Mouse (Mus musculus): ENCODE results near the gene Mfrp. TPM values are rescaled to one million over a fixed set of nuclear protein-coding genes. Genes with fewer than 3 reads are reported as not detected.

The Mfrp gene
- polyA plus RNA-seq, 1 experiment from 2014 or later, result not detected

- Histone ChIP-seq H3K9me3 (ENCODE audit: control insufficient read depth, low read length) (no peaks in the 10 kb centered on the region), H3K4me2 (ENCODE audit: low read depth, low read length) (no peak overlapping the region), H3K4me3 (ENCODE audit: low read depth, low read length) (no peak overlapping the region), H3K9ac (replicated peaks; ENCODE audit: low read depth, low read length) (no peak overlapping the region), H3K27me3 (ENCODE audit: control insufficient read depth, insufficient read depth, low read length) (no peaks in the 10 kb centered on the region), H3K4me1 (ENCODE audit: control insufficient read depth, insufficient read depth, low read length) (no peaks in the 10 kb centered on the region), H3K27ac (ENCODE audit: low read depth, low read length) (no peak overlapping the region), H3K36me3 (ENCODE audit: control insufficient read depth, insufficient read depth, low read length) (peaks cover 11% of the 10 kb centered on the region; the same call in 1 of the 2 replicates)
- ATAC-seq (ENCODE audit: low read depth), result no peak
- WGBS, result 64% methylated on average over 5 of the region's 5 CpGs
Measured at GRCm38 (mm10) chr9:44141951-44142350, 40.4 kb downstream of the Mfrp start.

- Histone ChIP-seq H3K27ac (ENCODE audit: low read depth, low read length) (no peak overlapping the region), H3K4me3 (ENCODE audit: low read depth, low read length) (no peak overlapping the region), H3K9ac (replicated peaks; ENCODE audit: low read depth, low read length) (no peak overlapping the region), H3K4me2 (ENCODE audit: low read depth, low read length) (no peak overlapping the region), H3K4me1 (ENCODE audit: control insufficient read depth, insufficient read depth, low read length) (no peaks in the 10 kb centered on the region), H3K36me3 (ENCODE audit: control insufficient read depth, insufficient read depth, low read length) (peaks cover 14% of the 10 kb centered on the region; the same call in 1 of the 2 replicates), H3K9me3 (ENCODE audit: control insufficient read depth, low read length) (no peaks in the 10 kb centered on the region), H3K27me3 (ENCODE audit: control insufficient read depth, insufficient read depth, low read length) (no peaks in the 10 kb centered on the region)
- 83% methylated on average over 5 of the region's 5 CpGs for WGBS
- ATAC-seq (ENCODE audit: low read depth), result no peak
Measured at GRCm38 (mm10) chr9:44143421-44143820, 41.9 kb downstream of the Mfrp start.

- H3K27me3 ChIP-seq (ENCODE audit: control insufficient read depth, insufficient read depth, low read length), result no peaks in the 10 kb centered on the region
- no peaks in the 10 kb centered on the region for H3K4me1 ChIP-seq (ENCODE audit: control insufficient read depth, insufficient read depth, low read length)
- peaks cover 18% of the 10 kb centered on the region; the same call in 1 of the 2 replicates for H3K36me3 ChIP-seq (ENCODE audit: control insufficient read depth, insufficient read depth, low read length)
- H3K4me2 ChIP-seq (ENCODE audit: low read depth, low read length), result no peak overlapping the region
- no peak overlapping the region for H3K4me3 ChIP-seq (ENCODE audit: low read depth, low read length)
- H3K9ac ChIP-seq (replicated peaks; ENCODE audit: low read depth, low read length), result no peak overlapping the region
- ATAC-seq (ENCODE audit: low read depth), result no peak
- WGBS, result 40% methylated on average over 7 of the region's 8 CpGs
- no peaks in the 10 kb centered on the region for H3K9me3 ChIP-seq (ENCODE audit: control insufficient read depth, low read length)
- H3K27ac ChIP-seq (ENCODE audit: low read depth, low read length), result no peak overlapping the region
Measured at GRCm38 (mm10) chr9:44144023-44144717, 42.6 kb downstream of the Mfrp start.

- H3K4me3 ChIP-seq (ENCODE audit: low read depth, low read length), result no peak overlapping the region
- ATAC-seq (ENCODE audit: low read depth), result no peak
- no peak overlapping the region for H3K4me2 ChIP-seq (ENCODE audit: low read depth, low read length)
- no peaks in the 10 kb centered on the region for H3K4me1 ChIP-seq (ENCODE audit: control insufficient read depth, insufficient read depth, low read length)
- H3K27me3 ChIP-seq (ENCODE audit: control insufficient read depth, insufficient read depth, low read length), result no peaks in the 10 kb centered on the region
- H3K9me3 ChIP-seq (ENCODE audit: control insufficient read depth, low read length), result no peaks in the 10 kb centered on the region
- H3K27ac ChIP-seq (ENCODE audit: low read depth, low read length), result no peak overlapping the region
- H3K36me3 ChIP-seq (ENCODE audit: control insufficient read depth, insufficient read depth, low read length), result peaks cover 18% of the 10 kb centered on the region; the same call in 1 of the 2 replicates
- no peak overlapping the region for H3K9ac ChIP-seq (replicated peaks; ENCODE audit: low read depth, low read length)
Measured at GRCm38 (mm10) chr9:44144718-44145060, 43.2 kb downstream of the Mfrp start.

- Histone ChIP-seq H3K27me3 (ENCODE audit: control insufficient read depth, insufficient read depth, low read length) (no peaks in the 10 kb centered on the region), H3K9ac (replicated peaks; ENCODE audit: low read depth, low read length) (no peak overlapping the region), H3K4me3 (ENCODE audit: low read depth, low read length) (no peak overlapping the region), H3K9me3 (ENCODE audit: control insufficient read depth, low read length) (no peaks in the 10 kb centered on the region), H3K36me3 (ENCODE audit: control insufficient read depth, insufficient read depth, low read length) (peaks cover 23% of the 10 kb centered on the region), H3K4me1 (ENCODE audit: control insufficient read depth, insufficient read depth, low read length) (no peaks in the 10 kb centered on the region), H3K4me2 (ENCODE audit: low read depth, low read length) (no peak overlapping the region), H3K27ac (ENCODE audit: low read depth, low read length) (no peak overlapping the region)
- ATAC-seq (ENCODE audit: low read depth), result no peak
- 80% methylated on average over 3 of the region's 3 CpGs for WGBS
Measured at GRCm38 (mm10) chr9:44147290-44147689, 45.8 kb downstream of the Mfrp start.

Other genes starting within 250 kb of the Mfrp start
- 4.6 and 11.6 TPM in 2 replicates for gene Thy1, start 58.3 kb upstream of the Mfrp start, polyA plus RNA-seq (2014; fragmentation: Nextera tagmentation; extraction: Ambion mirVana)
- gene Usp2, start 34.7 kb upstream of the Mfrp start, polyA plus RNA-seq (2014; fragmentation: Nextera tagmentation; extraction: Ambion mirVana), result 9.4 and 11.7 TPM in 2 replicates
- 6.7 and 8.0 TPM in 2 replicates for gene C1qtnf5, start 5.5 kb downstream of the Mfrp start, polyA plus RNA-seq (2014; fragmentation: Nextera tagmentation; extraction: Ambion mirVana)
- gene Gm49380, start 11.8 kb downstream of the Mfrp start, polyA plus RNA-seq (2014; fragmentation: Nextera tagmentation; extraction: Ambion mirVana), result 0.08 and 0.10 TPM in 2 replicates
- gene Rnf26, start 11.8 kb downstream of the Mfrp start, polyA plus RNA-seq (2014; fragmentation: Nextera tagmentation; extraction: Ambion mirVana), result 28.9 and 32.6 TPM in 2 replicates
- gene Mcam, start 32.7 kb downstream of the Mfrp start, polyA plus RNA-seq (2014; fragmentation: Nextera tagmentation; extraction: Ambion mirVana), result 9.0 and 23.0 TPM in 2 replicates
- 19.7 and 22.6 TPM in 2 replicates for gene Cbl, start 132.3 kb downstream of the Mfrp start, polyA plus RNA-seq (2014; fragmentation: Nextera tagmentation; extraction: Ambion mirVana)
- gene Ccdc153, start 138.9 kb downstream of the Mfrp start, polyA plus RNA-seq (2014; fragmentation: Nextera tagmentation; extraction: Ambion mirVana), result not detected in 2 replicates
- 0.12 and 0.23 TPM in 2 replicates for gene Pdzd3, start 149.7 kb downstream of the Mfrp start, polyA plus RNA-seq (2014; fragmentation: Nextera tagmentation; extraction: Ambion mirVana)
- gene Nlrx1, start 166.9 kb downstream of the Mfrp start, polyA plus RNA-seq (2014; fragmentation: Nextera tagmentation; extraction: Ambion mirVana), result 3.7 and 4.5 TPM in 2 replicates
- 21.4 and 25.0 TPM in 2 replicates for gene Abcg4, start 186.9 kb downstream of the Mfrp start, polyA plus RNA-seq (2014; fragmentation: Nextera tagmentation; extraction: Ambion mirVana)
- gene Hinfp, start 203.9 kb downstream of the Mfrp start, polyA plus RNA-seq (2014; fragmentation: Nextera tagmentation; extraction: Ambion mirVana), result 21.9 and 23.2 TPM in 2 replicates
- gene C2cd2l, start 218.6 kb downstream of the Mfrp start, polyA plus RNA-seq (2014; fragmentation: Nextera tagmentation; extraction: Ambion mirVana), result 19.0 and 21.9 TPM in 2 replicates
- gene Dpagt1, start 224.3 kb downstream of the Mfrp start, polyA plus RNA-seq (2014; fragmentation: Nextera tagmentation; extraction: Ambion mirVana), result 35.3 and 35.9 TPM in 2 replicates
- 92.3 and 94.3 TPM in 2 replicates for gene H2afx, start 233.0 kb downstream of the Mfrp start, polyA plus RNA-seq (2014; fragmentation: Nextera tagmentation; extraction: Ambion mirVana)
- 58.3 and 58.4 TPM in 2 replicates for gene Hmbs, start 242.5 kb downstream of the Mfrp start, polyA plus RNA-seq (2014; fragmentation: Nextera tagmentation; extraction: Ambion mirVana)